Comparison of ENCODE assay signal across 8 mouse cellular contexts in the genomic region with DNA sequence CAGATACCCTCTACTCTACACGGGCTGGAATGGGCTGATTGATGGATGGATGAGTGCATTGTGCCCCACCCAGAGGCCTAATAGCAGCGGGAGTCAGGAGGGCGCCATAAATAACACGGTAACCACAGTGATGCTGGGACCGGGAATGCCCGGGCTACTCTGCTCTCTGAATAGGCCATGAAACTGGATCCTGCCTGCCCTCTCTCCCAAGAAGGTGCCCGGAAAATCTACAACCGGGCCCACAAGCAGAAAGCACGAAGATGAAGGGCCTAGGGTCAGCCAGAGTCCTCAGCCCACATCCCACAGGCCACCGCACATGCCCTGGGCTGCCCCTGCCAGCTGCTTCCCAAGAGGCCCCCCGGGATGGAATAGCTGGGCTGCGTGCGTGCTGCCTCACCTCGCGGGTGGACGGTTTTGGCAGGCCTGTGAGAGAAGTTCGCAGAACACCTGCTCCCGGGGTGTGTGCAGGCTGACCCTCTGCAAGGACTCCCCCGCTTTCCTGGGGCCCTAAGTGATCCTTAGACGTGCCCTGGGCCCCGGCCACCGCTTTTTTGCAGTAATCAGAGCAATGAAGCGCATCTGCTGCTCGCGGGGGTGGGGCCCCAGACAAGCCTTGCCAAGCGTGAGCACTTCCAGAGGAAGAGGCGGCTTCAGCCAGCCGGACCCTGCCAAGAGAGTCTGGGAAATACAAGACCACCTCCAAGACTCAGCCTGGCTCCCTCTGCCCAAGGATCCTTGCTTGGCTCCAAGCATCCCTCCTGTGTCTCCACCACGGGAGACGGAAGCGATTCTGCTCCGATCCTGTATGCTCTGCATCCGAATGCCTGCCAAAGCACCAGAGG.
DNase-seq lines count a peak whose midpoint lies in the region; ATAC-seq lines count a peak whose summit lies in the region.

No protein-coding gene starts in this region.

- no peak for ATAC-seq in heart, embryonic 13.5 days (ENCODE audit: extremely low read depth, insufficient number of reproducible peaks, low FRiP score, low TSS enrichment)
- no peak for ATAC-seq in forebrain, embryonic 11.5 days (replicated peaks; ENCODE audit: low FRiP score)
- peak; percentile 45; the same call in 1 of the 2 replicates for ATAC-seq in limb, embryonic 12.5 days (ENCODE audit: insufficient number of reproducible peaks, insufficient read depth, low FRiP score, low TSS enrichment, low read depth)

- H3K27ac ChIP-seq in heart, embryonic 13.5 days (replicated peaks) = no peak overlapping the region
- no peak overlapping the region for H3K27ac ChIP-seq in forebrain, embryonic 11.5 days (ENCODE audit: low read depth, low read length)
- H3K27ac ChIP-seq in limb, embryonic 12.5 days = no peak overlapping the region

- 0 out of 2 replicates have a peak overlapping the region, but pooled peaks have one; percentile 0 for H3K9ac ChIP-seq in heart, embryonic 13.5 days
- H3K9ac ChIP-seq in forebrain, embryonic 11.5 days (ENCODE audit: low read length) = no peak overlapping the region; the same call in 1 of the 2 replicates
- H3K9ac ChIP-seq in limb, embryonic 12.5 days (replicated peaks) = peak overlapping the region; percentile 27; the same call in 1 of the 2 replicates

- no peaks in the 10 kb centered on the region for H3K36me3 ChIP-seq in heart, embryonic 13.5 days
- H3K36me3 ChIP-seq in forebrain, embryonic 11.5 days (ENCODE audit: control insufficient read depth, insufficient read depth, low read length) = no peaks in the 10 kb centered on the region
- H3K36me3 ChIP-seq in limb, embryonic 12.5 days = no peaks in the 10 kb centered on the region

- 30% methylated on average over 33 of the region's 33 CpGs for WGBS in heart, embryonic 13.5 days
- WGBS in forebrain, embryonic 11.5 days = 26% methylated on average over 33 of the region's 33 CpGs
- WGBS in limb, embryonic 12.5 days = 10% methylated on average over 33 of the region's 33 CpGs

- peaks cover 42% of the 10 kb centered on the region for H3K27me3 ChIP-seq in heart, embryonic 13.5 days (replicated peaks)
- no peaks in the 10 kb centered on the region for H3K27me3 ChIP-seq in forebrain, embryonic 11.5 days (ENCODE audit: control insufficient read depth, insufficient read depth, low read length)
- H3K27me3 ChIP-seq in limb, embryonic 12.5 days = peaks cover 65% of the 10 kb centered on the region

- H3K4me3 ChIP-seq in heart, embryonic 13.5 days = peak overlapping the region; percentile 25
- H3K4me3 ChIP-seq in forebrain, embryonic 11.5 days (ENCODE audit: low read depth, low read length) = no peak overlapping the region
- peak overlapping the region; percentile 13; the same call in 1 of the 2 replicates for H3K4me3 ChIP-seq in limb, embryonic 12.5 days (replicated peaks)

- no peaks in the 10 kb centered on the region for H3K9me3 ChIP-seq in heart, embryonic 13.5 days
- no peaks in the 10 kb centered on the region for H3K9me3 ChIP-seq in forebrain, embryonic 11.5 days (ENCODE audit: control insufficient read depth, low read length)
- H3K9me3 ChIP-seq in limb, embryonic 12.5 days = peaks cover 4% of the 10 kb centered on the region; the same call in 1 of the 2 replicates

- peaks cover 14% of the 10 kb centered on the region for H3K4me1 ChIP-seq in heart, embryonic 13.5 days
- peaks cover 7% of the 10 kb centered on the region for H3K4me1 ChIP-seq in forebrain, embryonic 11.5 days (replicated peaks; ENCODE audit: control insufficient read depth, insufficient read depth, low read length)
- H3K4me1 ChIP-seq in limb, embryonic 12.5 days (replicated peaks) = peaks cover 11% of the 10 kb centered on the region

- no peak for DNase-seq in heart, adult 9 months (ENCODE audit: low spot score in 2 of 2)
- peak; percentile 60 for DNase-seq in ES-CJ7 (ENCODE audit: low read depth, low spot score)
- peak; percentile 57 for DNase-seq in forebrain, embryonic 11.5 days (ENCODE audit: low spot score)
- DNase-seq in testis, postnatal 10 days (ENCODE audit: low spot score) = peak; percentile 44
- no peak for DNase-seq in T-cell, adult 2 months (ENCODE audit: low spot score)
- DNase-seq in cerebellum, postnatal 36 days = no peak

- peak overlapping the region; percentile 51 for H3K4me2 ChIP-seq in heart, embryonic 13.5 days
- no peak overlapping the region for H3K4me2 ChIP-seq in forebrain, embryonic 11.5 days (ENCODE audit: low read depth, low read length, severe bottlenecking)
- H3K4me2 ChIP-seq in limb, embryonic 12.5 days = peak overlapping the region; percentile 39

Comparison
In these comparisons a context has a peak if more than half of its experiments do, and no peak if none do; other contexts are left out.
1. DNase-seq: peak in ES-CJ7 (single experiment), forebrain, embryonic 11.5 days (single experiment) and testis, postnatal 10 days (single experiment); none in heart, adult 9 months (0 of 2), T-cell, adult 2 months (single experiment) and cerebellum, postnatal 36 days (0 of 2).